Mouse (Mus musculus): ENCODE data around the gene Cnr1. TPM values are rescaled to one million over a fixed set of nuclear protein-coding genes. Genes with fewer than 3 reads are reported as not detected.
A peak's percentile ranks its signal among the peaks of the same experiment; 100 is the strongest.

Cnr1 gene
- polyA plus RNA-seq (2016; fragmentation: Nextera tagmentation; extraction: Ambion mirVana), result 4.6 and 9.6 TPM in 2 replicates

- Histone ChIP-seq H3K27me3 (ENCODE audit: low read depth, poor library complexity, severe bottlenecking) (peaks cover 76% of the 10 kb centered on the region), H3K36me3 (no peaks in the 10 kb centered on the region), H3K4me1 (peaks cover 27% of the 10 kb centered on the region), H3K4me3 (peak within 1 kb of the TSS; percentile 76), H3K27ac (replicated peaks) (peak within 1 kb of the TSS; percentile 87), H3K9me3 (replicated peaks) (no peaks in the 10 kb centered on the region)
- DNase-seq (ENCODE audit: low spot score), result peak; percentile 84
- 0% methylated on average over 72 of the region's 77 CpGs for WGBS
Observed at GRCm38 (mm10) chr4:33924234-33924888, at the start of gene Cnr1. Gene Cnr1 (plus strand): TSS chr4:33924593.

GRCm38 (mm10) chr4:33879944-33880343 lies 44.4 kb upstream of the Cnr1 start:
- no peaks in the 10 kb centered on the region for H3K9me3 ChIP-seq (replicated peaks)
- no peaks in the 10 kb centered on the region for H3K4me1 ChIP-seq
- H3K4me3 ChIP-seq, result no peak overlapping the region
- no peak for DNase-seq (ENCODE audit: low spot score)
- no peak overlapping the region for H3K27ac ChIP-seq (replicated peaks)
- no peaks in the 10 kb centered on the region for H3K27me3 ChIP-seq (ENCODE audit: low read depth, poor library complexity, severe bottlenecking)
- WGBS, result 92% methylated on average over 3 of the region's 3 CpGs
- H3K36me3 ChIP-seq, result no peaks in the 10 kb centered on the region

- Histone ChIP-seq H3K4me1 (no peaks in the 10 kb centered on the region), H3K27ac (replicated peaks) (no peak overlapping the region), H3K27me3 (ENCODE audit: low read depth, poor library complexity, severe bottlenecking) (no peaks in the 10 kb centered on the region), H3K9me3 (replicated peaks) (no peaks in the 10 kb centered on the region), H3K4me3 (no peak overlapping the region), H3K36me3 (no peaks in the 10 kb centered on the region)
- 85% methylated on average over 3 of the region's 3 CpGs for WGBS
- DNase-seq (ENCODE audit: low spot score), result no peak
Observed at GRCm38 (mm10) chr4:33886026-33886425, 38.4 kb upstream of the Cnr1 start.

GRCm38 (mm10) chr4:33889976-33890375 lies 34.4 kb upstream of the Cnr1 start:
- Histone ChIP-seq H3K4me3 (no peak overlapping the region), H3K36me3 (no peaks in the 10 kb centered on the region), H3K4me1 (peaks cover 10% of the 10 kb centered on the region; the same call in 1 of the 2 replicates), H3K27ac (replicated peaks) (no peak overlapping the region), H3K27me3 (ENCODE audit: low read depth, poor library complexity, severe bottlenecking) (no peaks in the 10 kb centered on the region), H3K9me3 (replicated peaks) (no peaks in the 10 kb centered on the region)
- WGBS, result 84% methylated on average over 2 of the region's 2 CpGs
- DNase-seq (ENCODE audit: low spot score), result no peak

GRCm38 (mm10) chr4:33892178-33892869 lies 32.1 kb upstream of the Cnr1 start:
- Histone ChIP-seq H3K27me3 (ENCODE audit: low read depth, poor library complexity, severe bottlenecking) (no peaks in the 10 kb centered on the region), H3K36me3 (no peaks in the 10 kb centered on the region), H3K4me3 (no peak overlapping the region), H3K4me1 (peaks cover 10% of the 10 kb centered on the region; the same call in 1 of the 2 replicates), H3K9me3 (replicated peaks) (no peaks in the 10 kb centered on the region), H3K27ac (replicated peaks) (no peak overlapping the region)
- DNase-seq (ENCODE audit: low spot score), result no peak
- 74% methylated on average over 7 of the region's 7 CpGs for WGBS

- no peaks in the 10 kb centered on the region for H3K27me3 ChIP-seq (ENCODE audit: low read depth, poor library complexity, severe bottlenecking)
- no peak overlapping the region for H3K4me3 ChIP-seq
- no peaks in the 10 kb centered on the region for H3K9me3 ChIP-seq (replicated peaks)
- H3K27ac ChIP-seq (replicated peaks), result no peak overlapping the region
- H3K36me3 ChIP-seq, result no peaks in the 10 kb centered on the region
- H3K4me1 ChIP-seq, result peaks cover 10% of the 10 kb centered on the region; the same call in 1 of the 2 replicates
- WGBS, result 84% methylated on average over 7 of the region's 7 CpGs
- DNase-seq (ENCODE audit: low spot score), result no peak
Observed at GRCm38 (mm10) chr4:33893841-33894240, 30.6 kb upstream of the Cnr1 start.

GRCm38 (mm10) chr4:33895046-33895445 lies 29.3 kb upstream of the Cnr1 start:
- Histone ChIP-seq H3K4me1 (peaks cover 10% of the 10 kb centered on the region; the same call in 1 of the 2 replicates), H3K36me3 (no peaks in the 10 kb centered on the region), H3K9me3 (replicated peaks) (no peaks in the 10 kb centered on the region), H3K27ac (replicated peaks) (no peak overlapping the region), H3K27me3 (ENCODE audit: low read depth, poor library complexity, severe bottlenecking) (no peaks in the 10 kb centered on the region), H3K4me3 (no peak overlapping the region)
- DNase-seq (ENCODE audit: low spot score), result no peak
- 82% methylated on average over 8 of the region's 8 CpGs for WGBS

- no peak overlapping the region for H3K4me3 ChIP-seq
- WGBS, result 95% methylated on average over 2 of the region's 2 CpGs
- no peak for DNase-seq (ENCODE audit: low spot score)
Observed at GRCm38 (mm10) chr4:33895491-33895890, 28.9 kb upstream of the Cnr1 start.

GRCm38 (mm10) chr4:33901659-33902058 lies 22.7 kb upstream of the Cnr1 start:
- Histone ChIP-seq H3K27me3 (ENCODE audit: low read depth, poor library complexity, severe bottlenecking) (no peaks in the 10 kb centered on the region), H3K9me3 (replicated peaks) (no peaks in the 10 kb centered on the region), H3K4me3 (no peak overlapping the region), H3K36me3 (no peaks in the 10 kb centered on the region), H3K27ac (replicated peaks) (no peak overlapping the region), H3K4me1 (no peaks in the 10 kb centered on the region)
- 86% methylated on average over 3 of the region's 3 CpGs for WGBS
- DNase-seq (ENCODE audit: low spot score), result no peak

More at GRCm38 (mm10) chr4:33895491-33895890, 28.9 kb upstream of the Cnr1 start:
- peaks cover 10% of the 10 kb centered on the region; the same call in 1 of the 2 replicates for H3K4me1 ChIP-seq
- no peaks in the 10 kb centered on the region for H3K36me3 ChIP-seq
- H3K9me3 ChIP-seq (replicated peaks), result no peaks in the 10 kb centered on the region
- no peak overlapping the region for H3K27ac ChIP-seq (replicated peaks)
- H3K27me3 ChIP-seq (ENCODE audit: low read depth, poor library complexity, severe bottlenecking), result no peaks in the 10 kb centered on the region

- no peaks in the 10 kb centered on the region for H3K9me3 ChIP-seq (replicated peaks)
- no peaks in the 10 kb centered on the region for H3K4me1 ChIP-seq
- no peaks in the 10 kb centered on the region for H3K27me3 ChIP-seq (ENCODE audit: low read depth, poor library complexity, severe bottlenecking)
- no peak overlapping the region for H3K4me3 ChIP-seq
- H3K27ac ChIP-seq (replicated peaks), result no peak overlapping the region
- no peaks in the 10 kb centered on the region for H3K36me3 ChIP-seq
- no peak for DNase-seq (ENCODE audit: low spot score)
- WGBS, result 88% methylated on average over 1 of the region's 1 CpGs
Observed at GRCm38 (mm10) chr4:33903812-33904340, 20.5 kb upstream of the Cnr1 start.

GRCm38 (mm10) chr4:33904826-33905225 lies 19.6 kb upstream of the Cnr1 start:
- H3K4me3 ChIP-seq, result no peak overlapping the region
- H3K4me1 ChIP-seq, result no peaks in the 10 kb centered on the region
- no peak for DNase-seq (ENCODE audit: low spot score)
- H3K27ac ChIP-seq (replicated peaks), result no peak overlapping the region
- H3K9me3 ChIP-seq (replicated peaks), result no peaks in the 10 kb centered on the region
- H3K36me3 ChIP-seq, result no peaks in the 10 kb centered on the region
- H3K27me3 ChIP-seq (ENCODE audit: low read depth, poor library complexity, severe bottlenecking), result no peaks in the 10 kb centered on the region
- WGBS, result 79% methylated on average over 4 of the region's 4 CpGs

GRCm38 (mm10) chr4:33908786-33909185 lies 15.6 kb upstream of the Cnr1 start:
- peaks cover 3% of the 10 kb centered on the region for H3K4me1 ChIP-seq
- 46% methylated on average over 3 of the region's 3 CpGs for WGBS
- no peak overlapping the region for H3K27ac ChIP-seq (replicated peaks)
- H3K9me3 ChIP-seq (replicated peaks), result no peaks in the 10 kb centered on the region
- no peaks in the 10 kb centered on the region for H3K27me3 ChIP-seq (ENCODE audit: low read depth, poor library complexity, severe bottlenecking)
- no peaks in the 10 kb centered on the region for H3K36me3 ChIP-seq
- no peak for DNase-seq (ENCODE audit: low spot score)
- H3K4me3 ChIP-seq, result no peak overlapping the region

- H3K27me3 ChIP-seq (ENCODE audit: low read depth, poor library complexity, severe bottlenecking), result peaks cover 12% of the 10 kb centered on the region; the same call in 1 of the 2 replicates
- WGBS, result 80% methylated on average over 5 of the region's 5 CpGs
- no peak overlapping the region for H3K27ac ChIP-seq (replicated peaks)
- peaks cover 3% of the 10 kb centered on the region for H3K4me1 ChIP-seq
- no peaks in the 10 kb centered on the region for H3K9me3 ChIP-seq (replicated peaks)
- DNase-seq (ENCODE audit: low spot score), result no peak
- no peaks in the 10 kb centered on the region for H3K36me3 ChIP-seq
- no peak overlapping the region for H3K4me3 ChIP-seq
Observed at GRCm38 (mm10) chr4:33915730-33916129, 8.7 kb upstream of the Cnr1 start.

All from midbrain, embryonic 10.5 days (tissue).